Mouse (Mus musculus) embryonic facial prominence, embryonic 10.5 days (tissue): ENCODE data around the gene Prss57. TPM values are rescaled to one million over a fixed set of nuclear protein-coding genes. Genes with fewer than 3 reads are reported as not detected.

Source experiments
- DNase-seq: peaks from one replicate; pipeline ENCODE4 v3.0.0-alpha.2; 2017; ENCODE audit warnings: low spot score
- H3K27ac ChIP-seq: fragments of 300-500 bp; sonication (generic); replicated peaks from 2 replicates; pipeline ENCODE4 v1.5.1; 2016; ENCODE audit warnings: mild to moderate bottlenecking
- H3K27me3 ChIP-seq: fragments of 300-500 bp; sonication (generic); replicated peaks from 2 replicates; pipeline ENCODE4 v1.6.1; 2016; ENCODE audit warnings: low read depth, mild to moderate bottlenecking; ENCODE audit not compliant: poor library complexity, severe bottlenecking
- H3K36me3 ChIP-seq: fragments of 300-500 bp; sonication (generic); replicated peaks from 2 replicates; pipeline ENCODE4 v1.6.1; 2016; ENCODE audit warnings: mild to moderate bottlenecking, moderate library complexity
- H3K4me1 ChIP-seq: fragments of 300-500 bp; sonication (generic); 2 replicates; pipeline ENCODE4 v1.6.1; 2016
- H3K4me3 ChIP-seq: fragments of 300-500 bp; sonication (generic); 2 replicates; pipeline ENCODE4 v1.5.1; 2016; ENCODE audit warnings: mild to moderate bottlenecking, moderate library complexity
- H3K9me3 ChIP-seq: fragments of 300-500 bp; sonication (generic); 2 replicates; pipeline ENCODE4 v1.6.1; 2016; ENCODE audit warnings: mild to moderate bottlenecking
- WGBS: fragments of 180-500 bp; shearing (Covaris S2); methylation state at CpG from one replicate; pipeline ENCODE4 v1.1.7; 2016; 5-methylcytosine and 5-hydroxymethylcytosine counted together
- polyA plus RNA-seq: library from polyadenylated mRNA; unstranded; fragments of >200 nt; fragmentation: Nextera tagmentation; extraction: Ambion mirVana; gene quantifications from 2 replicates; pipeline ENCODE4 v1.2.1, GENCODE M21; 2016

Gene Prss57
- polyA plus RNA-seq, 1 experiment from 2014 or later, result not detected

GRCm38 (mm10) chr10:79820782-79821181 lies 30.0 kb upstream of the Prss57 start, which contains the start of gene Misp:
Misp (plus strand) TSS chr10:79820989.
- H3K9me3 ChIP-seq, result no peaks in the 10 kb centered on the region
- H3K36me3 ChIP-seq, result peaks cover 47% of the 10 kb centered on the region
- H3K4me1 ChIP-seq, result peaks cover 45% of the 10 kb centered on the region
- no peaks in the 10 kb centered on the region; the same call in 1 of the 2 replicates for H3K27me3 ChIP-seq
- H3K27ac ChIP-seq, result peak within 1 kb of the TSS; percentile 24; the same call in 1 of the 2 replicates
- 69% methylated on average over 11 of the region's 11 CpGs for WGBS
- no peak for DNase-seq
- 0 out of 2 replicates have a peak within 1 kb of the TSS, but pooled peaks have one; percentile 0 for H3K4me3 ChIP-seq

DNA sequence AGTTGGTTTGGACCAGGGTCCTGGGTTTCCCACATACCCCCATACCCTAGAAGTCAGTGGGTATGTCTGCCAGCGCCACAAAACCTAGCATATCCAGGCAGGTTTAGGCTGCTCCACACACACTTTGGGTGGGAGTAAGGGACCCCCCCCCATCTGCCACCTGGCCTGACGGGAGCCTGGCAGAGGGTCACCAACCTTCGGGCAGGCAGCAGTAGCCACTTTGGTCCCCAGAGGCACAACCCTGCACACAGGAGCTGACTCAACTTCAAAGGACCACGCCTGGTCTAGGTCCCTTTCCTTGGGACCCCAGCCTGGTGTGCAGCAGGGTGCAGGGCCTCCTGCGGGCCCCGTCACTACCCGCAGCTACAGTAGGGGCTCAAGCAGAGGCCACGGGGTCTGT lies 29.5 kb upstream of the Prss57 start:
- peaks cover 53% of the 10 kb centered on the region for H3K36me3 ChIP-seq
- H3K4me1 ChIP-seq, result peaks cover 45% of the 10 kb centered on the region
- no peak for DNase-seq
- H3K4me3 ChIP-seq, result 0 out of 2 replicates have a peak overlapping the region, but pooled peaks have one; percentile 0
- no peaks in the 10 kb centered on the region; the same call in 1 of the 2 replicates for H3K27me3 ChIP-seq
- peak overlapping the region; percentile 24; the same call in 1 of the 2 replicates for H3K27ac ChIP-seq
- 86% methylated on average over 8 of the region's 8 CpGs for WGBS
- H3K9me3 ChIP-seq, result no peaks in the 10 kb centered on the region

DNA sequence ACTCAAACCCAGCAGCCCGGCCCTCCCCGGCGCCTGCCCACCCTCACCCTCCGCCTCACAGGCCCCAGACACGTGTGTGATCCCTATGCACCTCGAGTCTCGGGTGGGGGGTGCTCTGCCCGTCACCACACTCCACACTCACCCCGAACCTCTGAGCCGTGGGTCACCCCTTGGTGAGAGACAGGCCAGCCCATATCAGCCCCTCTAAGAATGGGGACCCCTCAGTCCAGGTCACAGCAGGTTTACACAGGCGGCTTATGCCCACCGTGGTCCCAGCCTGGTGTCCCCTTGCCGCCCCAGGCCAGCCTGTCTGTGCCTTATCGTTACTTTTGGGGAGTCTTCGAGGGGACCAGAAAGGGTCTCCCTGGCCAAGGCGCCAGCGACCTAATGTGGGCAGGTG lies 28.8 kb upstream of the Prss57 start:
- no peaks in the 10 kb centered on the region for H3K9me3 ChIP-seq
- H3K36me3 ChIP-seq, result peaks cover 59% of the 10 kb centered on the region
- WGBS, result 94% methylated on average over 17 of the region's 17 CpGs
- H3K27ac ChIP-seq, result no peak overlapping the region
- no peaks in the 10 kb centered on the region; the same call in 1 of the 2 replicates for H3K27me3 ChIP-seq
- DNase-seq, result no peak
- 0 out of 2 replicates have a peak overlapping the region, but pooled peaks have one; percentile 5 for H3K4me3 ChIP-seq
- peaks cover 45% of the 10 kb centered on the region for H3K4me1 ChIP-seq

DNA sequence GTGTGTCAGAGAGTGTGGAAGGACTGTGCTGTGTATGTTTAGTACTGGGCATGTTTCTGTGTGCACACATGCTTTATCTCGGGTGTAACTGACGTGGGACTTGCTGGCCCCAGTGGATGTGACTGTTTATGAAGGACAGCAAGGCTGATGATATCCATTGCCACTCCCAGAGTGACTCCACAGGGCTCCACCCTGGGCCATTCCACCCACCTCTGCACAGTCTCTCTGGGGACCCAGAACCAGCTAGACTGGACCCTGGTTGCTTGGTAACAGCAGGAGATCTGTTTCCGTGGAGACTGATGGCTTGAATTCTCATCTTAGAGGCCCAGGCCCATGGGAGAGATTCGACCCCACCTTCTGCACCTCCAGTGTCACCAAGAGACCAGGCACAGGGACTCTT lies 27.5 kb upstream of the Prss57 start:
- no peak for DNase-seq
- Histone ChIP-seq H3K4me3 (no peak overlapping the region), H3K36me3 (peaks cover 71% of the 10 kb centered on the region), H3K4me1 (peaks cover 42% of the 10 kb centered on the region), H3K9me3 (no peaks in the 10 kb centered on the region), H3K27ac (no peak overlapping the region), H3K27me3 (no peaks in the 10 kb centered on the region; the same call in 1 of the 2 replicates)
- 79% methylated on average over 4 of the region's 4 CpGs for WGBS

DNA sequence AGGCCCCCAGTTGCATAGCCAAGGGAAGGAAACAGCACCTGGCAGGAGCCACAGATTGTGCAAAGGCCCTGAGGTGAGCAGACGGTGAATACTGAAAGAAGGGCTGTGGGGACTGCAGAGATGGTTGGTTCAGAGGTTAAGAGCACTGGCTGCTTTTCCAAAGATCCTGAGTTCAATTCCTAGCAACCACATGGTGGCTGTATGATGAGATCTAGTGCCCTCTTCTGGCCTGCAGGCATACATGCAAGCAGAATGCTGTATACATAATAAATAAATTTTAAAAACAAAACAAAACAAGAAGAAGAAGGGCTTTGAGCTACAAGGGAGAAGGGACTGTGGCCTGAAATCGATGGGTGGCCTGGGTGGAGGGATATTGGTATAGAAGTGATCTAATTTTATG lies 26.4 kb upstream of the Prss57 start:
- H3K36me3 ChIP-seq, result peaks cover 80% of the 10 kb centered on the region
- H3K4me1 ChIP-seq, result peaks cover 34% of the 10 kb centered on the region
- 73% methylated on average over 2 of the region's 2 CpGs for WGBS
- DNase-seq, result no peak
- H3K9me3 ChIP-seq, result no peaks in the 10 kb centered on the region
- no peak overlapping the region for H3K27ac ChIP-seq
- H3K27me3 ChIP-seq, result no peaks in the 10 kb centered on the region
- H3K4me3 ChIP-seq, result no peak overlapping the region

DNA sequence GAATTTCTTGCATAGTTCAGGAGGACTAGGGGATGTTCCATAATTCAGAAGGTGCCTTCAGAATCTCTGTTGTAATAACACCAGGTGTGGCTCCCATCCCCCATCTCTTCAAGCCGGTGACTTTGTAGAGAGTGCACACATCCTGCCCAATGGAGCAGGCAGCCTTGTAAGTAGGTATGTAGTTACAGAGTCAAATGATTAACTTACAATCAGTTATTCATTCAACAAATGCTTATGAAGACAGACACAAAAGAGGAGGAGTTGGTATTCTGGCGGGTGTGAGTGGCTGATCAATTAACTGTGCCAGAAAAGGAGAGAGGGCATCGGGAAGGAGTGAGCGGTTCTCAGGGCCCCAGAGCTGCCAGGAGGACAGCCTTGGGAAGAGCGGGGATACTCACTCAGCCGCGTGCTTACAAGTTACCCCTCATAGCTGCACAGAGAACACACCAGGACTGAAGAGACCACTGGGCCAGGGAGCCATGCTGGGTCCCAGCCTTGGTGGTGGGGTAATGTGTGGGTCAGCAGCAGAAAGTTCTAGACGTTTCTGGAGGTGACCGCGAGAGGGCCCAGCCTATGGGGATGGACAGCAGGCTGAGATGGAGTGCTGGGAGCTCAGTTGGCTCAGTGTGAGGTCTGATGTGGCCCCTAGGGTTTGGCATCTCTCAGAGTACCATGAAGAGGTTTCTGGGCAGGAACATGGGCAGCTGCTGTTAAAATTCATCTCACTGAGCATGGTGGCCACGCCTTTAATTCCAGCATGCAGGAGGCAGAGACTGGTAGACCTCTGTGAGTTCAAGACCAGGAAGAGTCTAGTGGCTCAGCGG lies 25.1 kb upstream of the Prss57 start:
- DNase-seq, result no peak
- 90% methylated on average over 12 of the region's 12 CpGs for WGBS
- H3K4me3 ChIP-seq, result no peak overlapping the region
- peaks cover 30% of the 10 kb centered on the region for H3K4me1 ChIP-seq
- H3K27me3 ChIP-seq, result no peaks in the 10 kb centered on the region
- H3K27ac ChIP-seq, result no peak overlapping the region
- H3K36me3 ChIP-seq, result peaks cover 91% of the 10 kb centered on the region
- no peaks in the 10 kb centered on the region for H3K9me3 ChIP-seq

GRCm38 (mm10) chr10:79814271-79814842 lies 23.6 kb upstream of the Prss57 start:
- H3K4me1 ChIP-seq, result peaks cover 19% of the 10 kb centered on the region; the same call in 1 of the 2 replicates
- H3K36me3 ChIP-seq, result peaks cover 88% of the 10 kb centered on the region
- DNase-seq, result no peak
- no peaks in the 10 kb centered on the region for H3K27me3 ChIP-seq
- 85% methylated on average over 5 of the region's 5 CpGs for WGBS
- no peak overlapping the region for H3K27ac ChIP-seq
- H3K9me3 ChIP-seq, result no peaks in the 10 kb centered on the region
- H3K4me3 ChIP-seq, result no peak overlapping the region

DNA sequence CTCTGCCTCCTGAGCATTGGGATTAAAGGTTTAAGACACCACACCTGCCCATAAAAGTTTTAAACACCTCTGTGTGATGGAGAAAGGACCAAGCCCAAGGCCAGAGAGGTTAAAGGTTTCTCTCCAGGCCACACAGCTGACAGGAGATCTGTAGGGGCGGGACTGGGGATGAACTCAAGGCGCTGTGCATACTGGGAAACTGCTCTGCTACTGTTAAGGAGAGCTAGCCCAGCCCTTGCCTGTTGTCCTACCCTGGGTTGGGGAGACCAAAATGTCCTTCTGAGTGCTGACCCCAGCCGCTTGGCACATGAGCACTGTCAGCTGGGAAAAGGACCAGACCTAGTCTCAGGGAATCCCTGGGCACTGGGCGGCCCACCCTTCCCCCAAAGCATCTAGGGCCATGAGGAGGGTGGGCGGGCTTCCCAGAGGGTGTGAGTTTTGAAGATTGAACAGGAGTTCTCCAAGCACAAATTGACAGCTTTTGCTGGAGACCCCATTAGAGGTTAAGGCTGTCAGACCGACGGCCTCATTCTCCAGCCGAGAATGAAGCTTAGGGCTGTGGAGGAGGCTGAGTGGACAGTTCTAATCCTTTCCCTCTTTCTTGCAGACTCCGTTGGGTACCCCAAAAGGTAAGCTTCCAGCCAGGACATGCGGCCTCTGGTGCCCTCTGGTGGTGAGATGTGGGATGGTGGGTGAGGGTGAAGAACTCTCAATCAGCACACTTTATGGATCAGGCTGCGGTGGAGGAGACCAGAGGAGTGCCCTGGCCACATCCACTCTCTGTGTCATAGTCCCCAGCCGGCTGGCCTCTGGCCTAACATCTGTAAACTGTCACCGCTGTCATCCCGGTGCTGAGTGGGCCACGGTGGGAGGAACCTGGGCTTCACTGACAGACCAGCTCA lies 21.2 kb upstream of the Prss57 start:
- no peaks in the 10 kb centered on the region for H3K27me3 ChIP-seq
- no peak overlapping the region for H3K4me3 ChIP-seq
- H3K27ac ChIP-seq, result no peak overlapping the region
- peak; percentile 88 for DNase-seq
- peaks cover 93% of the 10 kb centered on the region for H3K36me3 ChIP-seq
- WGBS, result 31% methylated on average over 15 of the region's 15 CpGs
- peaks cover 20% of the 10 kb centered on the region for H3K4me1 ChIP-seq
- no peaks in the 10 kb centered on the region for H3K9me3 ChIP-seq

- 89% methylated on average over 11 of the region's 11 CpGs for WGBS
- Histone ChIP-seq H3K4me1 (peaks cover 52% of the 10 kb centered on the region), H3K36me3 (peaks cover 68% of the 10 kb centered on the region)
Observed at GRCm38 (mm10) chr10:79808728-79809127, 18.0 kb upstream of the Prss57 start.

DNA sequence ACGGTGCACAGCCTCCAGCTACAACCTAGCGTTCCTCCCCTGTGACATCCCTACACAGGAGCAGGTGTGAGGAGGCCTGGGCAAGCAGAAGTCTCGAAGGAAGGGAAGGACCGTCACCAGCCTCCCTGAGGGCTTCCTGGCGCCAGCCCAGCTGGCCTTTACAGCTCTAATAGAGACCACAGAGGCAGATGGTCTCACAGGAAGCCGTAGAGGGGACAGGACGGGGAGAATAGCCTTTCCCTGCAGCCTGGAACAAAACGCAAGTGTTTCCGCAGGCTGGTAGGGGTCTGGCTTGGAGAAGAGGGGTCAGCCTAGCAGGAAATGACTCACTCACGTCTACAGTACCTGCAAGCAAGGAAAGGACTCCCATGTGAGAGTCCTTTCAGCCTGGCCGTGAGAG lies 17.1 kb upstream of the Prss57 start:
- Histone ChIP-seq H3K36me3 (peaks cover 62% of the 10 kb centered on the region), H3K4me3 (peak overlapping the region; percentile 16; the same call in 1 of the 2 replicates), H3K9me3 (no peaks in the 10 kb centered on the region), H3K27me3 (no peaks in the 10 kb centered on the region), H3K4me1 (peaks cover 61% of the 10 kb centered on the region), H3K27ac (peak overlapping the region; percentile 37)
- 51% methylated on average over 11 of the region's 11 CpGs for WGBS
- DNase-seq, result no peak

More at GRCm38 (mm10) chr10:79808728-79809127, 18.0 kb upstream of the Prss57 start:
- H3K27me3 ChIP-seq, result no peaks in the 10 kb centered on the region
- H3K4me3 ChIP-seq, result no peak overlapping the region
- no peak for DNase-seq
- no peak overlapping the region for H3K27ac ChIP-seq
- H3K9me3 ChIP-seq, result no peaks in the 10 kb centered on the region

- peak overlapping the region; percentile 87; the same call in 1 of the 2 replicates for H3K27ac ChIP-seq
- WGBS, result 79% methylated on average over 10 of the region's 10 CpGs
- peaks cover 59% of the 10 kb centered on the region for H3K36me3 ChIP-seq
- DNase-seq, result no peak
- H3K4me1 ChIP-seq, result peaks cover 66% of the 10 kb centered on the region
- 0 out of 2 replicates have a peak overlapping the region, but pooled peaks have one; percentile 16 for H3K4me3 ChIP-seq
- no peaks in the 10 kb centered on the region for H3K9me3 ChIP-seq
- H3K27me3 ChIP-seq, result no peaks in the 10 kb centered on the region
Observed at GRCm38 (mm10) chr10:79806972-79807371, 16.2 kb upstream of the Prss57 start.

DNA sequence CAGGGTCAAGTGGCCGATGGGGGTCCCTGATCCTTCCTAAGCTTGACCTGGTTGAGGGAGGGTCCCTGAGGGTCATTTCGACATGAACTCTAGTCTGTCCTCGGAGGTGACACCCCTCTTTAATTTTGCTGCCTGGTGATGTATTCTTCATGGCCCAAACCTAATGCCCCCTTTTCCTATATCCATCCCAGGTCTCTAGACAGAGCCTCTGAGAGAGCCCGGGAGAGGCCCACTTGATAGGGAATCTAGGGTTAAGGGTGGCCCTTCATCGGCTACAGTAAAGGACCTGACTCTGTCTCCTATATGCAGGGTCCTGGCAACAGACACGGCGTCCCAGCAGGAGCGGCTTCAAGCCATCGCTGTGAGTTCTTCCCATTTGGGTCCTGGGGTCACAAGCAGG lies 15.6 kb upstream of the Prss57 start:
- Histone ChIP-seq H3K4me3 (no peak overlapping the region), H3K27me3 (no peaks in the 10 kb centered on the region), H3K27ac (peak overlapping the region; percentile 87), H3K36me3 (peaks cover 54% of the 10 kb centered on the region), H3K4me1 (peaks cover 68% of the 10 kb centered on the region), H3K9me3 (no peaks in the 10 kb centered on the region)
- WGBS, result 91% methylated on average over 9 of the region's 9 CpGs
- no peak for DNase-seq
